Comparison of ENCODE assay signal across 8 mouse cellular contexts in genomic region chr13:74316789-74317169, GRCm38 (mm10). TPM values are rescaled to one million over a fixed set of nuclear protein-coding genes. Genes with fewer than 3 reads are reported as not detected.
DNase-seq lines count a peak whose midpoint lies in the region; ATAC-seq and TF ChIP-seq lines count a peak whose summit lies in the region.

No protein-coding gene starts in this region.

- TF ChIP-seq CTCF in Patski (IDR thresholded peaks at IDR 0.05): no peak

- in situ Hi-C loops in Patski (cut with MboI; ENCODE audit: low pct_unique_long_range_greater_than_20kb): no loop called here

- H3K9ac ChIP-seq in heart, embryonic 14.5 days (ENCODE audit: low read length): peak overlapping the region; percentile 88
- peak overlapping the region; percentile 83 for H3K9ac ChIP-seq in hindbrain, embryonic 11.5 days (ENCODE audit: low read depth, low read length)

- H3K27ac ChIP-seq in heart, embryonic 14.5 days (replicated peaks in 1 of 2; ENCODE audit: control insufficient read depth in 1 of 2, insufficient read depth in 1 of 2, low read depth in 2 of 2, low read length in 2 of 2): peak overlapping the region; percentile 55 to 63
- H3K27ac ChIP-seq in hindbrain, embryonic 11.5 days (ENCODE audit: low read depth, low read length): peak overlapping the region; percentile 56

- H3K36me3 ChIP-seq in heart, embryonic 14.5 days (ENCODE audit: control insufficient read depth, insufficient read depth, low read length): peaks cover 32% of the 10 kb centered on the region
- H3K36me3 ChIP-seq in hindbrain, embryonic 11.5 days (ENCODE audit: control insufficient read depth, insufficient read depth, low read length): peaks cover 6% of the 10 kb centered on the region; the same call in 1 of the 2 replicates

- no peak for DNase-seq in heart, postnatal 36 days
- no peak for DNase-seq in Patski (ENCODE audit: low read depth, low spot score)
- DNase-seq in hindbrain, embryonic 11.5 days (ENCODE audit: low spot score): no peak
- DNase-seq in embryo, embryonic 11 days: no peak
- DNase-seq in right cerebral cortex, adult 2 months (ENCODE audit: low spot score in 2 of 2): no peak

- POLR2A ChIA-PET in Patski (lab: Charles Lee): interaction anchor here (1.1 kb wide), 1 partner anchor 13 kb away, joined by 3 read pairs; no protein-coding TSS in a partner anchor

- peak; percentile 40 for ATAC-seq in heart, embryonic 14.5 days (ENCODE audit: insufficient number of reproducible peaks, insufficient read depth, low FRiP score, low read depth)
- peak; percentile 3 for ATAC-seq in Patski
- no peak for ATAC-seq in hindbrain, embryonic 11.5 days (ENCODE audit: low FRiP score)
- ATAC-seq in megakaryocyte-erythroid progenitor cell, adult 5-6 weeks (replicated peaks; ENCODE audit: low FRiP score, low TSS enrichment, poor library complexity, severe bottlenecking): peak; percentile 16
- ATAC-seq in frontal cortex, adult (ENCODE audit: low TSS enrichment): no peak

- H3K4me3 ChIP-seq in heart, embryonic 14.5 days (ENCODE audit: control insufficient read depth in 1 of 2, insufficient read depth in 1 of 2, low read depth in 1 of 2, low read length in 2 of 2): peak overlapping the region; percentile 69 to 83
- peak overlapping the region; percentile 83 for H3K4me3 ChIP-seq in hindbrain, embryonic 11.5 days (ENCODE audit: low read depth, low read length)

- H3K4me2 ChIP-seq in heart, embryonic 14.5 days (ENCODE audit: low read length): peak overlapping the region; percentile 77
- H3K4me2 ChIP-seq in hindbrain, embryonic 11.5 days (replicated peaks; ENCODE audit: low read depth, low read length): peak overlapping the region; percentile 71

- no peaks in the 10 kb centered on the region for H3K9me3 ChIP-seq in heart, embryonic 14.5 days (ENCODE audit: control insufficient read depth, low read length)
- H3K9me3 ChIP-seq in hindbrain, embryonic 11.5 days (ENCODE audit: control insufficient read depth, low read length): no peaks in the 10 kb centered on the region

- H3K27me3 ChIP-seq in heart, embryonic 14.5 days (ENCODE audit: control insufficient read depth, insufficient read depth, low read length): no peaks in the 10 kb centered on the region
- H3K27me3 ChIP-seq in Patski: no peaks in the 10 kb centered on the region
- H3K27me3 ChIP-seq in hindbrain, embryonic 11.5 days (ENCODE audit: control insufficient read depth, insufficient read depth, low read length): no peaks in the 10 kb centered on the region

- CTCF ChIA-PET in Patski (lab: Charles Lee): interaction anchor here (0.7 to 4.7 kb wide), 4 partner anchors 10 to 108 kb away, joined by 3 to 26 read pairs (median 7); partner anchors contain the start of gene Exoc3

- peaks cover 0 to 11% of the 10 kb centered on the region in 2 experiments; a peak in 2 of 4 replicates for H3K4me1 ChIP-seq in heart, embryonic 14.5 days (ENCODE audit: control insufficient read depth in 2 of 2, insufficient read depth in 2 of 2, low read length in 2 of 2)
- H3K4me1 ChIP-seq in hindbrain, embryonic 11.5 days (replicated peaks; ENCODE audit: control insufficient read depth, insufficient read depth, low read length): no peaks in the 10 kb centered on the region; the same call in 1 of the 2 replicates

- WGBS in heart, embryonic 14.5 days: 5% methylated on average over 15 of the region's 15 CpGs
- WGBS in hindbrain, embryonic 11.5 days: 2% methylated on average over 15 of the region's 15 CpGs

- intact Hi-C loops in heart, postnatal 36 days (cut with DNase I): loop anchor here (5.0 kb wide), 2 partner anchors 36 to 109 kb away; partner anchors contain the start of genes Ccdc127, Exoc3 and Sdha

RNA-seq across cellular contexts. Expression of gene Pdcd6, which starts 0.6 kb away (rescaled TPM):
- 106 and 109 TPM in 2 replicates for polyA plus RNA-seq in heart, embryonic 14.5 days (2014; fragmentation: Nextera tagmentation; extraction: Ambion mirVana)
- 10 to 100 TPM; 42.2 to 47.1 TPM for total RNA-seq in heart, postnatal 36 days (2021)
- polyA plus RNA-seq in Patski (2021): 170 TPM
- 126 and 132 TPM in 2 replicates for polyA plus RNA-seq in hindbrain, embryonic 11.5 days (2014; fragmentation: Nextera tagmentation; extraction: Ambion mirVana)
- total RNA-seq in megakaryocyte-erythroid progenitor cell, adult 5-6 weeks (2014; fragmentation: Nextera tagmentation): 102 and 146 TPM in 2 replicates
- total RNA-seq in megakaryocyte-erythroid progenitor cell, adult 5-6 weeks (2017): 107 and 126 TPM in 2 replicates

RNA-seq across cellular contexts. Expression of gene Ahrr, which starts 24.6 kb away (rescaled TPM):
- polyA plus RNA-seq in heart, embryonic 14.5 days (2014; fragmentation: Nextera tagmentation; extraction: Ambion mirVana): 0.98 and 1.1 TPM in 2 replicates
- total RNA-seq in heart, postnatal 36 days (2021): under 1 TPM; 0.73 to 0.97 TPM
- polyA plus RNA-seq in Patski (2021): not detected
- polyA plus RNA-seq in hindbrain, embryonic 11.5 days (2014; fragmentation: Nextera tagmentation; extraction: Ambion mirVana): 1.4 and 1.5 TPM in 2 replicates
- total RNA-seq in megakaryocyte-erythroid progenitor cell, adult 5-6 weeks (2014; fragmentation: Nextera tagmentation): not detected in 2 replicates
- 0.80 TPM in 1 of 2 replicates, not detected in the other for total RNA-seq in megakaryocyte-erythroid progenitor cell, adult 5-6 weeks (2017)

RNA-seq across cellular contexts. Expression of gene Sdha, which starts 33.3 kb away (rescaled TPM):
- polyA plus RNA-seq in heart, embryonic 14.5 days (2014; fragmentation: Nextera tagmentation; extraction: Ambion mirVana): 496 and 549 TPM in 2 replicates
- 1,000 to 10,000 TPM; 1,522 to 1,570 TPM for total RNA-seq in heart, postnatal 36 days (2021)
- 368 TPM for polyA plus RNA-seq in Patski (2021)
- polyA plus RNA-seq in hindbrain, embryonic 11.5 days (2014; fragmentation: Nextera tagmentation; extraction: Ambion mirVana): 196 and 230 TPM in 2 replicates
- 173 and 209 TPM in 2 replicates for total RNA-seq in megakaryocyte-erythroid progenitor cell, adult 5-6 weeks (2014; fragmentation: Nextera tagmentation)
- total RNA-seq in megakaryocyte-erythroid progenitor cell, adult 5-6 weeks (2017): 330 and 537 TPM in 2 replicates

RNA-seq across cellular contexts. Expression of gene Ccdc127, which starts 33.3 kb away (rescaled TPM):
- 42.0 and 49.1 TPM in 2 replicates for polyA plus RNA-seq in heart, embryonic 14.5 days (2014; fragmentation: Nextera tagmentation; extraction: Ambion mirVana)
- 10 to 100 TPM; 46.4 to 50.7 TPM for total RNA-seq in heart, postnatal 36 days (2021)
- polyA plus RNA-seq in Patski (2021): 45.2 TPM
- 62.1 and 62.2 TPM in 2 replicates for polyA plus RNA-seq in hindbrain, embryonic 11.5 days (2014; fragmentation: Nextera tagmentation; extraction: Ambion mirVana)
- total RNA-seq in megakaryocyte-erythroid progenitor cell, adult 5-6 weeks (2014; fragmentation: Nextera tagmentation): 21.0 and 28.1 TPM in 2 replicates
- total RNA-seq in megakaryocyte-erythroid progenitor cell, adult 5-6 weeks (2017): 41.0 and 71.2 TPM in 2 replicates

RNA-seq across cellular contexts. Expression of gene Lrrc14b, which starts 47.0 kb away (rescaled TPM):
- polyA plus RNA-seq in heart, embryonic 14.5 days (2014; fragmentation: Nextera tagmentation; extraction: Ambion mirVana): 6.6 and 10.1 TPM in 2 replicates
- 10 to 100 TPM; 68.0 to 78.6 TPM for total RNA-seq in heart, postnatal 36 days (2021)
- polyA plus RNA-seq in Patski (2021): not detected
- polyA plus RNA-seq in hindbrain, embryonic 11.5 days (2014; fragmentation: Nextera tagmentation; extraction: Ambion mirVana): not detected in 2 replicates
- not detected in 2 replicates for total RNA-seq in megakaryocyte-erythroid progenitor cell, adult 5-6 weeks (2014; fragmentation: Nextera tagmentation)
- not detected in 2 replicates for total RNA-seq in megakaryocyte-erythroid progenitor cell, adult 5-6 weeks (2017)

Comparison
In these comparisons a context has a peak if more than half of its experiments do, and no peak if none do; other contexts are left out.
1. ATAC-seq: peak in heart, embryonic 14.5 days (single experiment), Patski (single experiment) and megakaryocyte-erythroid progenitor cell, adult 5-6 weeks (single experiment); none in hindbrain, embryonic 11.5 days (single experiment) and frontal cortex, adult (single experiment).